Mouse (Mus musculus) frontal cortex, adult (tissue): ENCODE measurements around the gene Efcab10.
A peak's percentile ranks its signal among the peaks of the same experiment; 100 is the strongest.

Source experiments
- ATAC-seq: cut with Nextera tagmentation; 2 replicates; pipeline ENCODE4 v1.9.2; 2017; ENCODE audit warnings: mild to moderate bottlenecking, moderate library complexity, mixed read lengths; ENCODE audit not compliant: low TSS enrichment

Efcab10 gene

DNA sequence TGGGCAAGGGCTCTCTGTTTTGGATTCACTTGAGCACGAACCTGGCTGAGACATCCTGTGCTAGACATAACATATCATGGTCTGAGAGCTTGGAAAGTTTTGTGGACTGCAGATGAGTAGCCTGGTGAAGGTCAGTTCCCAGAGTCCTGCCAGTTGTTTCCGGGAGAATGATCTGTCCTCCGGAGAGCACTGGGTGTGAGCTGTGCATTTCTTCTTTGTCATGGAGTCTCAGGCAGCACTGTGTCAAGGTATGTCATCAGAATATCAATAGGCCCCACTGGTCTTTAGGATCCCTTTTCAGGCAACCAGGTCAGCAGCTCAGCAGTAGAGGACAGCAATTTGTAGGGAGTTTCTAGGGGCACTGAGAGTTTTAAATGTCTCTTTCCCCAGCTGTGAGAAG lies 32.6 kb downstream of the Efcab10 start:
- no peak for ATAC-seq

DNA sequence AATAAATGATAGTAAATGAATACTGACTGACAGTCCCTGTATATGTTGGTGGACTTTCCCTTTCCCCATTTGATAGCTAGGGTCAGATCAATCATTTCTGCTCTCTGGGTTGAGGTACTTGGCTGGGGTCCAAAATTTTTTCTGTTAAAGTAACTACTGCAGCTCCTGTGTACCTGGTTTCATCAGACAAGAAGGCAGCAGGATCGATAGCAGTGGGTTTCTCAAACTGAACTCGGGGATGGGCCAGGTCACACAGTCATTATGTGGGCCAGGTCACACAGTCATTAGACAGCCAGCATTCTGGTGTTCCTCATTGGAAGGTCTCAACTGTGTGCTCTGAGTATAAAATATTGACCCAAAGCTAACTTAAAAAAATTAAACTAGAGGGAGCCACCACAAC lies 33.1 kb downstream of the Efcab10 start:
- no peak for ATAC-seq

DNA sequence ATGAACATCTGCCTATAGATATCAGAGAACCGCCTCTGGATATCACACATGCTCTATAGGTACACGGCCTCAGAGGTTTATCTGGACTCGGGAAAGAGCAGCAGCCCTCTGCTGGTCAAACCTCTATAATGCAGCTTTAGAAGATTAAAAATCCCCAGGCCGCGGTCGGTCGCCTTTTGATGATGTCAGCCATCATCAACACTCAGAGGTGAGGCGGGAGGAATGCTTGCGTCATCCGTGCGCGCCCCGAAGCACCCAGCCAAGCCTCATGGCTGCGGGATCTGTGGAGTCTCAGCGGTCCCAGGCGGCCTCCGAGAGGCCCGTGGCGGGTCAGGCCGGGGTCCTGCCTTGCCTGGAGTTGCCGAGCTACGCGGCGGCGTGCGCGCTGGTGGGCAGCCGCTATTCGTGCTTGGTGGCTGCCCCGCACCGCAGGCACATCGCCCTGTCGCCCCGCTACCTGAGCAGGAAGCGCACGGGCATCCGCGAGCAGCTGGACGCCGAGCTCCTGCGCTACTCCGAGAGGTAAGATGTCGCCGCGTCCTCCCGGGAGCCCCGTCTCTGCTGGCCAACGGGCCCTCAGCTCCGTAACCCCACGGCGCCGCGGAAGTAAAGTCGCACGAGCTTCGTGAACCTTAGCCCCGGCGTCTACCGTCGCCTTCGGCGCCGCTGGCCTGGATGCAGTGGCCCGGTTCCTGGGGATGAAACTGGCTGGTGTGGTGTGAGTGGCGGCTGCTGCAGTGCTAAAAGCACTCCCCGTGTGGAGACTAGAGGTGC lies 34.9 kb downstream of the Efcab10 start, which contains the start of gene Twistnb:
Gene Twistnb (plus strand): TSS at position 249 of the 774 bp plus-strand sequence.
- ATAC-seq = peak; percentile 89

DNA sequence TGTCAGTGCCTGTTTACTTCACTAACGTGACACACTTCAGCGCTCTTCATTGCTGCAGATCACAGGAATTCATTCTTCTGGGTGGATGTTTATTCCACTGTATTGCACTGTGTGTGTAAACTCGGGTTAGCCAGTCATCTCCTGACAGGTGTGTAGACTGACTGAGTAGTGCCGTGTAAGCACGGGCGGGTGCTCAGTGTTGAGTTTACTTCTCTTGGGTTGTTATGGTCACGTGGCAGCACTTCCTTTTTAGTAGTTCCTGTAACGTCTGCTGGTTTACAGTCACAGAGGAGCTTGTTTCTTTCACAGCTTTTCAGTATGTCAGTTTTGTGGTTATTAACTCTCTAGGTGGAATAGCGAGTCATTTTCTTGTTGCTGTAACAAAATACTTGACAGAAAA lies 39.2 kb downstream of the Efcab10 start:
- no peak for ATAC-seq

DNA sequence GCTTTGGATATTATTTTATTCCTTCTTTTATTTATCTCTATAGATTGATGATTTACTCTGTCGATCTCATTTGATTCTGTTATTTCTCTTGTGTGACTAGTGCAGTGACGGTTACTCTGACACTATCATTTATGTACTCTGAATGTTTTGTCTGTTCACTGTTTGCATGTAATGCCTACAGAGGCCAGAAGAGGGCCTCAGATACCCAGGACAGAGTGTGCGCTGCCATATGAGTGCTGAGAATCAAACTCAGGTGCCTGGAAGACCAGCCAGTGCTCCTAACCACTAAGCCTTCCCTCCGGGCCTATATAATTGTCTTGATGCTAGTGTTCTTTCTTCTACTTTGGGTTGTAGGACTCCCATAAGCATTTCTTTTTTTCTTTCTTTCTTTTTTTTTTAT lies 40.1 kb downstream of the Efcab10 start:
- ATAC-seq = no peak
